Mouse (Mus musculus) macrophage (primary cell): ENCODE data around the gene Dusp5. TPM values are rescaled to one million over a fixed set of nuclear protein-coding genes. Genes with fewer than 3 reads are reported as not detected.

Source experiments
- polyA plus RNA-seq: library from polyadenylated mRNA; stranded (reverse); fragments of 250-400 nt; gene quantifications from 3 replicates; pipeline ENCODE4 v1.2.4, GENCODE M21; 2018; ENCODE audit warnings: inconsistent platforms

Dusp5 gene
- polyA plus RNA-seq, 1 experiment from 2014 or later = 5.0 TPM

Other genes with a start within 250 kb of the Dusp5 start
- 16.2 to 18.7 TPM (median 18.3 TPM) in 3 replicates for gene Mxi1, start 218.6 kb upstream of the Dusp5 start, polyA plus RNA-seq
- gene Gm10197, start 157.3 kb upstream of the Dusp5 start, polyA plus RNA-seq = not detected in 3 replicates
- gene Smndc1, start 138.5 kb upstream of the Dusp5 start, polyA plus RNA-seq = 36.4 to 45.9 TPM (median 38.2 TPM) in 3 replicates
- 8.7 to 51.1 TPM (median 18.5 TPM) in 3 replicates for gene Nutf2-ps1, start 60.0 kb downstream of the Dusp5 start, polyA plus RNA-seq
- gene Smc3, start 71.3 kb downstream of the Dusp5 start, polyA plus RNA-seq = 16.4 to 35.2 TPM (median 24.2 TPM) in 3 replicates
- not detected in 3 replicates for gene Rbm20, start 148.2 kb downstream of the Dusp5 start, polyA plus RNA-seq